Mouse (Mus musculus): ENCODE data around the gene Itgb7. TPM values are rescaled to one million over a fixed set of nuclear protein-coding genes. Genes with fewer than 3 reads are reported as not detected.

The Itgb7 gene
- total and polyA plus RNA-seq, 2 experiments, result 1.8 to 2.2 TPM

DNA sequence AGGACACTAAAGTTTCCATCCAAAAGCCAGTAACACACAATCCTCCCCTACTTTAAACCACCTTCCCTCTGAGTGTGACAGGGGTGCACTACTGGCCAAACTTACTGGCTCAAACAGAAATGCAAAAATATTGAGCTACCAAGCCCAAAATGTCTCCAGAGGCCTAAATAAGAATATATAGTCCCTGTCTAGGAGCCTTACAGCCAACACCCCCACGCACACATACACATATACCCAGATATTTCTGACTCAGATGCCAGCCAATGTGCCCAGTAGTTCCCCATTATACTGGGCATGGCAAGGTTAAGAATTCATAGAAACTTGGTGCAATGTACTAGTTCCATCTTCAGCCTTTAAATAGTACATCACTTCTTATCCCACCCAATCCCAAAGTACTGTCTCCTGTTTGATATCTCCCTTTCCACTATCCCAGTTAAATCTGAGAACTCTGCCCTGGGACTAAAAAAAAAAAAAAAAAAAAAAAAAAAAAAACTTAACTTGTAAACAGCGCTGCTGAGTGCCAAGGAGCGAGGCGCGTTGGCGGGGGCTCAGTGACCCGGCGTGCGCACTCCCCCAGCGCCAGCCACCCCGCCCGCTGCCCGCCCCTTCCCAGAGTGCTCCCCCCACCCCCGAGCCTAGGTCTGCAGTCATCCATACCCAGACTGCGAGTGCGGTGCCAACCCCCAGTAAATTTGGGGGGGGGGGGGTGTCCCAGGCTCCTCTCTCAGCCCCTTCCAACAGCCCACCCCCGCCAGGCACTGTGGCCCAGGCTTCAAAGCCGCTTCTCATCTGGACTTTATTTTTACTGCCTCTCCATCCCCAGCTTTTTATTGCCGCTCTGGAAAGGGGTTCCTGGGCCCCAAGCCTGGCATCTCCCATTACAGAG lies 12.8 kb upstream of the Itgb7 start:
- TF ChIP-seq POLR2A (IDR thresholded peaks at IDR 0.05; ENCODE audit: extremely low read depth, insufficient read depth, low read length) (no peak), CTCF (IDR thresholded peaks at IDR 0.05; ENCODE audit: low read depth, low read length) (no peak)
- no peaks in the 10 kb centered on the region for H3K36me3 ChIP-seq (ENCODE audit: control insufficient read depth, insufficient read depth, low read length)
- H3K9ac ChIP-seq (ENCODE audit: low read depth, low read length), result peak overlapping the region; percentile 81
- WGBS, result 34% methylated on average over 19 of the region's 19 CpGs
- no peak for DNase-seq (ENCODE audit: extremely low read depth, low read depth, low spot score)
- no peaks in the 10 kb centered on the region for H3K27me3 ChIP-seq (ENCODE audit: control insufficient read depth, insufficient read depth, low read length)
- H3K79me2 ChIP-seq (ENCODE audit: control insufficient read depth, insufficient read depth, low read length), result no peaks in the 10 kb centered on the region
- H3K4me3 ChIP-seq (ENCODE audit: insufficient read depth, low read depth, low read length), result peak overlapping the region; percentile 74
- H3K4me1 ChIP-seq (ENCODE audit: control insufficient read depth, insufficient read depth, low read length), result peaks cover 8% of the 10 kb centered on the region; the same call in 1 of the 2 replicates
- peak overlapping the region; percentile 79 for H3K27ac ChIP-seq (replicated peaks; ENCODE audit: insufficient read depth, low read depth, low read length)

GRCm38 (mm10) chr15:102243229-102244190 lies 11.8 kb upstream of the Itgb7 start:
- H3K27ac ChIP-seq (replicated peaks; ENCODE audit: insufficient read depth, low read depth, low read length), result peak overlapping the region; percentile 79
- TF ChIP-seq POLR2A (IDR thresholded peaks at IDR 0.05; ENCODE audit: extremely low read depth, insufficient read depth, low read length), result no peak
- TF ChIP-seq CTCF (IDR thresholded peaks at IDR 0.05; ENCODE audit: low read depth, low read length), result no peak
- no peaks in the 10 kb centered on the region; the same call in 1 of the 2 replicates for H3K36me3 ChIP-seq (ENCODE audit: control insufficient read depth, insufficient read depth, low read length)
- peak; percentile 46 for DNase-seq (ENCODE audit: extremely low read depth, low read depth, low spot score)
- 21% methylated on average over 22 of the region's 22 CpGs for WGBS
- H3K4me1 ChIP-seq (ENCODE audit: control insufficient read depth, insufficient read depth, low read length), result peaks cover 8% of the 10 kb centered on the region; the same call in 1 of the 2 replicates
- H3K79me2 ChIP-seq (ENCODE audit: control insufficient read depth, insufficient read depth, low read length), result no peaks in the 10 kb centered on the region
- H3K27me3 ChIP-seq (ENCODE audit: control insufficient read depth, insufficient read depth, low read length), result no peaks in the 10 kb centered on the region
- peak overlapping the region; percentile 40 for H3K4me3 ChIP-seq (ENCODE audit: insufficient read depth, low read depth, low read length)
- H3K9ac ChIP-seq (ENCODE audit: low read depth, low read length), result peak overlapping the region; percentile 42

- peak overlapping the region; percentile 42; the same call in 1 of the 2 replicates for H3K9ac ChIP-seq (ENCODE audit: low read depth, low read length)
- 72% methylated on average over 12 of the region's 12 CpGs for WGBS
- H3K4me3 ChIP-seq (ENCODE audit: insufficient read depth, low read depth, low read length), result no peak overlapping the region
- no peaks in the 10 kb centered on the region for H3K79me2 ChIP-seq (ENCODE audit: control insufficient read depth, insufficient read depth, low read length)
- no peaks in the 10 kb centered on the region for H3K27me3 ChIP-seq (ENCODE audit: control insufficient read depth, insufficient read depth, low read length)
- TF ChIP-seq CTCF (IDR thresholded peaks at IDR 0.05; ENCODE audit: low read depth, low read length) (no peak), POLR2A (IDR thresholded peaks at IDR 0.05; ENCODE audit: extremely low read depth, insufficient read depth, low read length) (no peak)
- H3K4me1 ChIP-seq (ENCODE audit: control insufficient read depth, insufficient read depth, low read length), result peaks cover 8% of the 10 kb centered on the region; the same call in 1 of the 2 replicates
- no peak for DNase-seq (ENCODE audit: extremely low read depth, low read depth, low spot score)
- no peaks in the 10 kb centered on the region; the same call in 1 of the 2 replicates for H3K36me3 ChIP-seq (ENCODE audit: control insufficient read depth, insufficient read depth, low read length)
- H3K27ac ChIP-seq (replicated peaks; ENCODE audit: insufficient read depth, low read depth, low read length), result peak overlapping the region; percentile 79
Measured at GRCm38 (mm10) chr15:102242404-102243228, 10.9 kb upstream of the Itgb7 start.

DNA sequence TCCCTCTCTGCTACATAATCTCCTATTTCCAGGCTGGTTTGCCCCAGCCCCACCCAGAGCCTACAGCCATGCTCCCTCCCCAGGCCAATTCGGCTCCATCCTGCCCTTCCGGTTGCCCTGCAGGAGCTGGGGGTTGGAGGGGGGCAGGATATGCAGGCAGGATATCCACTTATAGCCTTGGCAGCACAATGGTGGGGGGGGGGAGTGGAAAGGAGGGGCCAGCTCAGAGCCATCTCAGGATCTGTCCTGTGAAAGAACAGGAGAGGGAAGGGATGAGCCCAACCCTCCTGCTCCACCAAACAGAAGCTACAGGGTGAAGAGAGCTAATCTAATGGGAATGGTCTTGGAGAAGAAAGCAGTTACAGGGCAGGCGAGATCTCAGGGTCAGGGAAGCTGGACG lies 8.9 kb upstream of the Itgb7 start:
- Histone ChIP-seq H3K36me3 (ENCODE audit: control insufficient read depth, insufficient read depth, low read length) (no peaks in the 10 kb centered on the region; the same call in 1 of the 2 replicates), H3K9ac (ENCODE audit: low read depth, low read length) (peak overlapping the region; percentile 37; the same call in 1 of the 2 replicates), H3K79me2 (ENCODE audit: control insufficient read depth, insufficient read depth, low read length) (no peaks in the 10 kb centered on the region), H3K27ac (replicated peaks; ENCODE audit: insufficient read depth, low read depth, low read length) (peak overlapping the region; percentile 60), H3K4me1 (ENCODE audit: control insufficient read depth, insufficient read depth, low read length) (peaks cover 7% of the 10 kb centered on the region; the same call in 1 of the 2 replicates), H3K27me3 (ENCODE audit: control insufficient read depth, insufficient read depth, low read length) (no peaks in the 10 kb centered on the region), H3K4me3 (ENCODE audit: insufficient read depth, low read depth, low read length) (no peak overlapping the region)
- WGBS, result 75% methylated on average over 4 of the region's 4 CpGs
- no peak for DNase-seq (ENCODE audit: extremely low read depth, low read depth, low spot score)
- no peak for TF ChIP-seq CTCF (IDR thresholded peaks at IDR 0.05; ENCODE audit: low read depth, low read length)
- no peak for TF ChIP-seq POLR2A (IDR thresholded peaks at IDR 0.05; ENCODE audit: extremely low read depth, insufficient read depth, low read length)

- H3K4me3 ChIP-seq (ENCODE audit: insufficient read depth, low read depth, low read length), result no peak overlapping the region
- peaks cover 4% of the 10 kb centered on the region; the same call in 1 of the 2 replicates for H3K4me1 ChIP-seq (ENCODE audit: control insufficient read depth, insufficient read depth, low read length)
- H3K27ac ChIP-seq (replicated peaks; ENCODE audit: insufficient read depth, low read depth, low read length), result peak overlapping the region; percentile 51
- TF ChIP-seq POLR2A (IDR thresholded peaks at IDR 0.05; ENCODE audit: extremely low read depth, insufficient read depth, low read length) (no peak), CTCF (IDR thresholded peaks at IDR 0.05; ENCODE audit: low read depth, low read length) (no peak)
- no peak for DNase-seq (ENCODE audit: extremely low read depth, low read depth, low spot score)
- no peaks in the 10 kb centered on the region; the same call in 1 of the 2 replicates for H3K36me3 ChIP-seq (ENCODE audit: control insufficient read depth, insufficient read depth, low read length)
- WGBS, result 76% methylated on average over 11 of the region's 11 CpGs
- no peaks in the 10 kb centered on the region for H3K79me2 ChIP-seq (ENCODE audit: control insufficient read depth, insufficient read depth, low read length)
- H3K27me3 ChIP-seq (ENCODE audit: control insufficient read depth, insufficient read depth, low read length), result no peaks in the 10 kb centered on the region
- H3K9ac ChIP-seq (ENCODE audit: low read depth, low read length), result 0 out of 2 replicates have a peak overlapping the region, but pooled peaks have one; percentile 30
Measured at GRCm38 (mm10) chr15:102239851-102240250, 8.1 kb upstream of the Itgb7 start.
